Mouse (Mus musculus) forebrain, embryonic 11.5 days (tissue): Measurements from ENCODE around the gene Ifna11. TPM values are rescaled to one million over a fixed set of nuclear protein-coding genes. Genes with fewer than 3 reads are reported as not detected.
"Not testable (repeated sequence)": the region's sequence is repeated elsewhere in the genome, so short reads cannot be mapped to it uniquely, and the experiment has no call there.

Experiments used
- ATAC-seq: fragments of 200-750 bp; cut with Nextera tagmentation; replicated peaks from 2 replicates; pipeline ENCODE4 v1.8.0; 2017; ENCODE audit warnings: moderate TSS enrichment; ENCODE audit not compliant: low FRiP score
- DNase-seq: peaks from one replicate; pipeline ENCODE4 v3.0.0-alpha.2; 2017; ENCODE audit warnings: low spot score
- H3K27ac ChIP-seq: fragments of 300-500 bp; sonication (generic); 2 replicates; pipeline ENCODE4 v1.5.1; 2014; ENCODE audit warnings: low read depth, low read length
- H3K27me3 ChIP-seq: fragments of 300-500 bp; sonication (generic); 2 replicates; pipeline ENCODE4 v1.6.1; 2014; ENCODE audit warnings: mild to moderate bottlenecking, low read length, mixed read lengths; ENCODE audit not compliant: control insufficient read depth, insufficient read depth
- H3K36me3 ChIP-seq: fragments of 300-500 bp; sonication (generic); 2 replicates; pipeline ENCODE4 v1.6.1; 2014; ENCODE audit warnings: mild to moderate bottlenecking, low read length, moderate library complexity, mixed read lengths; ENCODE audit not compliant: control insufficient read depth, insufficient read depth
- H3K4me1 ChIP-seq: fragments of 300-500 bp; sonication (generic); replicated peaks from 2 replicates; pipeline ENCODE4 v1.6.1; 2014; ENCODE audit warnings: low read length, mixed read lengths; ENCODE audit not compliant: control insufficient read depth, insufficient read depth
- H3K4me2 ChIP-seq: fragments of 300-500 bp; sonication (generic); 2 replicates; pipeline ENCODE4 v1.6.1; 2014; ENCODE audit warnings: low read depth, mild to moderate bottlenecking, low read length, moderate library complexity, mixed read lengths; ENCODE audit not compliant: severe bottlenecking
- H3K4me3 ChIP-seq: fragments of 300-500 bp; sonication (generic); 2 replicates; pipeline ENCODE4 v1.5.1; 2014; ENCODE audit warnings: low read depth, low read length
- H3K9ac ChIP-seq: fragments of 300-500 bp; sonication (generic); 2 replicates; pipeline ENCODE4 v1.6.1; 2014; ENCODE audit warnings: low read length
- H3K9me3 ChIP-seq: fragments of 300-500 bp; sonication (generic); 2 replicates; pipeline ENCODE4 v1.6.1; 2016; ENCODE audit warnings: low read length, mixed read lengths; ENCODE audit not compliant: control insufficient read depth
- WGBS: fragments of 180-500 bp; shearing (Covaris S2); extraction: QIAGEN DNeasy Blood & Tissue Kit; methylation state at CpG from one replicate; pipeline ENCODE4 v1.1.7; 2014; 5-methylcytosine and 5-hydroxymethylcytosine counted together
- polyA plus RNA-seq: library from polyadenylated mRNA; unstranded; fragments of >200 nt; fragmentation: Nextera tagmentation; extraction: Ambion mirVana; gene quantifications from 2 replicates; pipeline ENCODE4 v1.2.1, GENCODE M21; 2014

Ifna11 gene
- not detected in 2 replicates for polyA plus RNA-seq

GRCm38 (mm10) chr4:88819659-88820058 is at the start of gene Ifna11:
Gene Ifna11 (plus strand): TSS chr4:88819959.
- WGBS: 90% methylated on average over 1 of the region's 1 CpGs
- Histone ChIP-seq H3K4me2 (no peak within 1 kb of the TSS), H3K9ac (no peak within 1 kb of the TSS), H3K27me3 (no peaks in the 10 kb centered on the region), H3K27ac (no peak within 1 kb of the TSS), H3K36me3 (no peaks in the 10 kb centered on the region), H3K4me1 (no peaks in the 10 kb centered on the region), H3K9me3 (no peaks in the 10 kb centered on the region), H3K4me3 (no peak within 1 kb of the TSS)
- DNase-seq (no peak), ATAC-seq (no peak)

- DNase-seq, H3K36me3 ChIP-seq, H3K9me3 ChIP-seq, H3K4me3 ChIP-seq, H3K27ac ChIP-seq, ATAC-seq, H3K27me3 ChIP-seq, H3K4me2 ChIP-seq, H3K4me1 ChIP-seq, H3K9ac ChIP-seq: not testable (repeated sequence)
- WGBS: no CpG with 5 or more reads among the region's 32 CpGs
Observed at GRCm38 (mm10) chr4:88773534-88773933, 46.2 kb upstream of the Ifna11 start, which contains the start of gene Gm13290. Gene Gm13290 (plus strand): TSS chr4:88773834.

- H3K27me3 ChIP-seq, DNase-seq, H3K9ac ChIP-seq, H3K4me2 ChIP-seq, H3K4me1 ChIP-seq, H3K36me3 ChIP-seq, H3K4me3 ChIP-seq, H3K27ac ChIP-seq, ATAC-seq, H3K9me3 ChIP-seq: not testable (repeated sequence)
- no CpG with 5 or more reads among the region's 29 CpGs for WGBS
Observed at GRCm38 (mm10) chr4:88776622-88777021, 43.1 kb upstream of the Ifna11 start, which contains the start of gene Gm13289. Gene Gm13289 (plus strand): TSS chr4:88776922.

DNA sequence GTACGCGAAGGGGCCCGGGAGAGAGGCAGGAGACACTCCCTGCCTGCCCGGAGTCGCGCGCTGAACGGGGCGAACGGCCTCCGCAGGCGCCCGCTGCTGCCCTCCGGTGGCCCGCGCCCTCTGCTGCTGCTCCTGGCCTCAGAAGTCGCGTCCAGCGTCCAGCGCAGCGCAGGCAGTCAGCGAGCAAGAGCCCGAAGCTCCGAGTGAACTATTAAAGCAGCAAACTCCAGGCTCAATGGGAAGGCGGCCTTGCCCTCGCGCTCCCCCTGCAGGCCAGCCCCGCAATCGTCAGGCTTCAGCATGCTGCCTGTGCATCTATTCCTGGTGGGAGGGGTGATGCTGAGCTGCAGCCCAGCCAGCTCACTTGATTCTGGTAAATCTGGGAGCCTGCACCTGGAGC is 40.2 kb upstream of the Ifna11 start, which contains the start of gene Gm13272:
TSS of gene Gm13272 (plus strand) at position 301 of the 400 bp plus-strand sequence.
- not testable (repeated sequence) for H3K4me2 ChIP-seq, H3K9ac ChIP-seq, DNase-seq, H3K4me3 ChIP-seq, H3K9me3 ChIP-seq, H3K36me3 ChIP-seq, H3K27me3 ChIP-seq, H3K4me1 ChIP-seq, ATAC-seq, H3K27ac ChIP-seq
- no CpG with 5 or more reads among the region's 29 CpGs for WGBS

GRCm38 (mm10) chr4:88780320-88780719 is 39.4 kb upstream of the Ifna11 start:
- DNase-seq, H3K27ac ChIP-seq, H3K36me3 ChIP-seq, H3K27me3 ChIP-seq, H3K9ac ChIP-seq, H3K9me3 ChIP-seq, H3K4me1 ChIP-seq, H3K4me2 ChIP-seq, H3K4me3 ChIP-seq, ATAC-seq: not testable (repeated sequence)
- WGBS: 48% methylated on average over 12 of the region's 18 CpGs

- H3K4me2 ChIP-seq, H3K4me3 ChIP-seq: not testable (repeated sequence)
- 29% methylated on average over 4 of the region's 7 CpGs for WGBS
Observed at GRCm38 (mm10) chr4:88781831-88782230, 37.9 kb upstream of the Ifna11 start, which contains the start of gene Ifnz. Gene Ifnz (plus strand): TSS chr4:88782131.

GRCm38 (mm10) chr4:88782335-88782734 is 37.4 kb upstream of the Ifna11 start:
- H3K27ac ChIP-seq, H3K9ac ChIP-seq, H3K4me2 ChIP-seq, DNase-seq, H3K27me3 ChIP-seq, H3K9me3 ChIP-seq, H3K4me3 ChIP-seq, H3K36me3 ChIP-seq, ATAC-seq, H3K4me1 ChIP-seq: not testable (repeated sequence)
- WGBS: 0% methylated on average over 12 of the region's 31 CpGs

More at GRCm38 (mm10) chr4:88781831-88782230, 37.9 kb upstream of the Ifna11 start, which contains the start of gene Ifnz:
- H3K9ac ChIP-seq, H3K36me3 ChIP-seq, DNase-seq, H3K4me1 ChIP-seq, H3K27me3 ChIP-seq, H3K9me3 ChIP-seq, ATAC-seq, H3K27ac ChIP-seq: not testable (repeated sequence)

DNA sequence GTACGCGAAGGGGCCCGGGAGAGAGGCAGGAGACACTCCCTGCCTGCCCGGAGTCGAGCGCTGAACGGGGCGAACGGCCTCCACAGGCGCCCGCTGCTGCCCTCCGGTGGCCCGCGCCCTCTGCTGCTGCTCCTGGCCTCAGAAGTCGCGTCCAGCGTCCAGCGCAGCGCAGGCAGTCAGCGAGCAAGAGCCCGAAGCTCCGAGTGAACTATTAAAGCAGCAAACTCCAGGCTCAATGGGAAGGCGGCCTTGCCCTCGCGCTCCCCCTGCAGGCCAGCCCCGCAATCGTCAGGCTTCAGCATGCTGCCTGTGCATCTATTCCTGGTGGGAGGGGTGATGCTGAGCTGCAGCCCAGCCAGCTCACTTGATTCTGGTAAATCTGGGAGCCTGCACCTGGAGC is 34.4 kb upstream of the Ifna11 start, which contains the start of gene Gm13276:
TSS of gene Gm13276 (plus strand) at position 301 of the 400 bp plus-strand sequence.
- H3K4me2 ChIP-seq, ATAC-seq: not testable (repeated sequence)

DNA sequence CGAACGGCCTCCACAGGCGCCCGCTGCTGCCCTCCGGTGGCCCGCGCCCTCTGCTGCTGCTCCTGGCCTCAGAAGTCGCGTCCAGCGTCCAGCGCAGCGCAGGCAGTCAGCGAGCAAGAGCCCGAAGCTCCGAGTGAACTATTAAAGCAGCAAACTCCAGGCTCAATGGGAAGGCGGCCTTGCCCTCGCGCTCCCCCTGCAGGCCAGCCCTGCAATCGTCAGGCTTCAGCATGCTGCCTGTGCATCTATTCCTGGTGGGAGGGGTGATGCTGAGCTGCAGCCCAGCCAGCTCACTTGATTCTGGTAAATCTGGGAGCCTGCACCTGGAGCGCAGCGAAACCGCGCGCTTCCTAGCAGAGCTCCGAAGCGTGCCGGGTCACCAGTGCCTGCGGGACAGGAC is 31.4 kb upstream of the Ifna11 start, which contains the start of gene Gm13277:
TSS of gene Gm13277 (plus strand) at position 231 of the 400 bp plus-strand sequence.
- not testable (repeated sequence) for DNase-seq, H3K27ac ChIP-seq, H3K4me3 ChIP-seq, H3K9me3 ChIP-seq, H3K27me3 ChIP-seq, H3K36me3 ChIP-seq, H3K4me2 ChIP-seq, H3K4me1 ChIP-seq, H3K9ac ChIP-seq, ATAC-seq
- 0% methylated on average over 1 of the region's 28 CpGs for WGBS

More for the DNA sequence above, 34.4 kb upstream of the Ifna11 start, which contains the start of gene Gm13276:
- H3K27ac ChIP-seq, DNase-seq, H3K27me3 ChIP-seq, H3K36me3 ChIP-seq, H3K4me1 ChIP-seq, H3K4me3 ChIP-seq, H3K9me3 ChIP-seq, H3K9ac ChIP-seq: not testable (repeated sequence)
- WGBS: no CpG with 5 or more reads among the region's 27 CpGs
